Mouse (Mus musculus) liver, postnatal 0 days (tissue): ENCODE measurements at regions not wholly inside any gene's neighbourhood (a gene's known extent, or its start where the extent isn't known, plus 50 kb on each side); places are given as distances from the start of the nearest gene placed in this dataset.

Source experiments
- CTCF ChIP-seq: sonication (generic); IDR thresholded peaks from 2 replicates; pipeline ENCODE4 v1.5.1; 2016; ENCODE audit warnings: antibody characterized with exemption, low read depth
- EP300 ChIP-seq: IDR thresholded peaks from 2 replicates; pipeline ENCODE4 v1.6.1; 2016; ENCODE audit warnings: antibody characterized with exemption, low read depth, mild to moderate bottlenecking

- TF ChIP-seq CTCF (no peak), EP300 (no peak)
These were observed 171.3 kb upstream of the Slc24a2 start for GRCm38 (mm10) chr4:87401316-87402172.
